Mouse (Mus musculus) embryonic fibroblast, embryonic 13.5 days (primary cell): Measurements from ENCODE around the gene Cacnb1.

ENCODE experiments used
- CTCF ChIP-seq: IDR thresholded peaks from 2 replicates; pipeline ENCODE4 v1.5.1; 2011; ENCODE audit warnings: mild to moderate bottlenecking, control low read depth, low read length, moderate library complexity, borderline replicate concordance; ENCODE audit not compliant: insufficient read depth
- POLR2A ChIP-seq: IDR thresholded peaks from 2 replicates; pipeline ENCODE4 v1.6.1; 2011; ENCODE audit warnings: low read depth, mild to moderate bottlenecking, control low read depth, low read length, moderate library complexity

GRCm38 (mm10) chr11:98051611-98052128 is 28.8 kb upstream of the Cacnb1 start:
- TF ChIP-seq CTCF (no peak), POLR2A (no peak)
